Mouse (Mus musculus) right cerebral cortex, postnatal 14 days (tissue): ENCODE results near the gene Gm20388.
"Not testable (repeated sequence)": the region's sequence is repeated elsewhere in the genome, so short reads cannot be mapped to it uniquely, and the experiment has no call there.

Source experiments
- DNase-seq: peaks from one replicate; pipeline ENCODE4 v3.0.0; 2022

The Gm20388 gene

GRCm38 (mm10) chr8:123384883-123385540 is 3474.4 kb downstream of the Gm20388 start:
- peak; percentile 48 for DNase-seq

GRCm38 (mm10) chr8:123387041-123387440 is 3476.4 kb downstream of the Gm20388 start:
- no peak for DNase-seq

GRCm38 (mm10) chr8:123387801-123388200 is 3477.2 kb downstream of the Gm20388 start:
- no peak for DNase-seq

DNA sequence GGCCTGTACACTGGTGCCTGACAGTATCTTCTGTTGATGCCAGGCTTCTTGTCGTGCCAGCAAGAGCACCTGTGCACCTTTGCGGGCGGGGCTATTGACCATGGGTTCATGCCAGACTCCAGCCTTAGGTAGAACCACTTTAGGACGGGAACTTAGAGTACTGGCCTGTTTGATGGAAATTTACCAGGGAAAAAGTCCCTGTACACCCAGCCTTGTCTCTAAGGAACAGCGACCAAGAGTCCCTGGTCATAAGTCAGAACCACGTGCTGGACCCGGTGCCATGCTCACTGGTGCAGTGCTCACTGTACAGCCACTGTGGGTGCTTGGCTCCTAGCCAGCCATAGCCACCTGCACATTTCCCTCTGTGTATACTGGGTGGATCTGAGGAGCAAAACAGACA is 3478.4 kb downstream of the Gm20388 start:
- DNase-seq: no peak

- no peak for DNase-seq
Observed at GRCm38 (mm10) chr8:123398308-123398707, 3487.7 kb downstream of the Gm20388 start.

GRCm38 (mm10) chr8:123401936-123402335 is 3491.3 kb downstream of the Gm20388 start:
- no peak for DNase-seq

GRCm38 (mm10) chr8:123402730-123403326 is 3492.2 kb downstream of the Gm20388 start:
- no peak for DNase-seq

GRCm38 (mm10) chr8:123404521-123404920 is 3493.9 kb downstream of the Gm20388 start:
- no peak for DNase-seq

DNA sequence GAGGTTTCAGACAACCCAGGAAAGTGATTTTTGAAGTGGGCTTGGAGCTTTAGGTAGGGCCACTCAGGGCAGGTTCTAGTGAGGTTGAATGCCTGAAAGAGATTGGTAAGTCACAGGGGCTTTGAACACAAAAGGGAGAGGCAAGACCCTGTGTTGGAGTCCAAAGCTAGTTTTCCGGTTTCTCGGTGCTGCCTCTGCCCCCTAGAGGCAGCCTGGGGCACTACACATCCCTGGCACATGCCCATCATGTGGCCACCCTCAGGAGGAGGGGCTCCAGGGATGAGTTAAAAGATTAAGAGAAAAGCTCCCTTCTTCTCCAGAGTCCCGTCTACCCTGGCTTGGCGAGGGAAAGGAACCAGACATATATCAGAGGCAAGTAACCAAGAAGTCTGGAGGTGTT is 3496.1 kb downstream of the Gm20388 start, which contains the start of gene Mc1r:
Gene Mc1r, plus strand, starts transcription at position 322 of the 400 bp plus-strand sequence.
- peak; percentile 64 for DNase-seq

DNA sequence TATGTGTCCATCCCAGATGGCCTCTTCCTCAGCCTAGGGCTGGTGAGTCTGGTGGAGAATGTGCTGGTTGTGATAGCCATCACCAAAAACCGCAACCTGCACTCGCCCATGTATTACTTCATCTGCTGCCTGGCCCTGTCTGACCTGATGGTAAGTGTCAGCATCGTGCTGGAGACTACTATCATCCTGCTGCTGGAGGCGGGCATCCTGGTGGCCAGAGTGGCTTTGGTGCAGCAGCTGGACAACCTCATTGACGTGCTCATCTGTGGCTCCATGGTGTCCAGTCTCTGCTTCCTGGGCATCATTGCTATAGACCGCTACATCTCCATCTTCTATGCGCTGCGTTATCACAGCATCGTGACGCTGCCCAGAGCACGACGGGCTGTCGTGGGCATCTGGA is 3497.0 kb downstream of the Gm20388 start:
- DNase-seq: no peak

DNA sequence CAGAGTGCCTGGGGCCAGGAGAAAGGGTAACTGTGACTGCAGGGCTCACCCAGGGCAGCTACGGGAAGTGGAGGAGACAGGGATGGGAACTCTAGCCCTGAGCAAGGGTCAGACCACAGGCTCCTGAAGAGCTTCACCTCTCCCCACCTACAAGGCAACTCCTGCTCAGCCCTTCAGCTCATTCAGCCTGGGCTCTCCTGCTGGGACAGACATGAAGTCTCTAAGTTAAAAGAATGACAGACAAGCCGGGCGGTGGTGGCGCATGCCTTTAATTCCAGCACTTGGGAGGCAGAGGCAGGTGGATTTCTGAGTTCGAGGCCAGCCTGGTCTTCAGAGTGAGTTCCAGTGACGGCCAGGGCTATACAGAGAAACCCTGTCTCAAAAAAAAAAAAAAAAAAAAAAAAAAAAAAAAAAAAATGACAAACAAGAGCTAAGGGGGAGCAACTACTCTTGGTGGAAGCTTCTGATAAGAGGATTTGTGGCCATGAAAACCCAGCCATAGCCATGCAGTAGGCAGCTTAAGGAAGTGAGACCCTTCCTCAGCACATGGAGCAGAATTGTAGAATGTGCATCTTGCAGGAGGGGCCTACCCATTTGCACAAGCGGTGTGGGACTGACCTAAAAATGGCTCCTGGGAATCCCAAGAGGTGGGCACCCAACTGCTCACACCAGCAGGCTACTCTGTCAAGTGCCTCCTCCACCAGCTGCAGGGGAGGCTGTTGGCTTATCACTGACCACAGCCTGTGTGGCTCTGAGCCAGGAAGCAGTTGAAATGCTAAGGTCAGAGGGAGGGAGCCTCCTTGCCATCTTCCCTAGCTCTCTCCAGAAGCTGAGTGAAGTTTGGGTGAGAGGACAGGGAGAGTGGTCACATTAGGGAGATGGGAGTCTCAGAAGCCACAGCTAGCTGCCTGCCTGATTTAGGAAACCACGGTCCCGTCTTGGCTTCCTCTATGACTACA is 3498.2 kb downstream of the Gm20388 start:
- DNase-seq: no peak

GRCm38 (mm10) chr8:123410049-123410587 is 3499.5 kb downstream of the Gm20388 start:
- no peak for DNase-seq

DNA sequence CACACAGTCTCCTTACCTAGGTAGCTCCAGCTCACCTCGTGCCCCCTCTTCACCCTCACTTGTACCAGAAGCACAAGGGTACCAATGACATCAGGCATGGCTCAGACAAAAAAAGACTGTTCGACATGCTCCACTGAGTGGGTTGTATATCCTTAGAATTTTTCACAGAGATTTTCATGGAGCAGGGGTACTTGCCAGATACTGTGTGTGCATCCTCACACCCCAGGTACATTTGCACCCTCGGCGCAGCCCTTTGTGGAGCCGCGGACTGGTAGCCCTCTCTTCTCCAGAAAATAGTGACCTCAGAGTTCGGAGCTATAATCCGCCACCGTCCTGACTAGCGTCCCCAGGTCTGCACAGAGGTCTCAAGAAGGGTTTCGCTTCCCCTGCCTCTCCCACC is 3500.1 kb downstream of the Gm20388 start:
- DNase-seq: no peak

- peak; percentile 89 for DNase-seq
Observed at GRCm38 (mm10) chr8:123411246-123411645, 3500.6 kb downstream of the Gm20388 start, which contains the start of gene Tubb3. Gene Tubb3, plus strand, starts transcription at chr8:123411424.

- no peak for DNase-seq
Observed at GRCm38 (mm10) chr8:123411781-123412327, 3501.2 kb downstream of the Gm20388 start.

GRCm38 (mm10) chr8:123412560-123413170 is 3502.0 kb downstream of the Gm20388 start:
- peak; percentile 66 for DNase-seq

GRCm38 (mm10) chr8:123414255-123414654 is 3503.6 kb downstream of the Gm20388 start:
- DNase-seq: no peak

DNA sequence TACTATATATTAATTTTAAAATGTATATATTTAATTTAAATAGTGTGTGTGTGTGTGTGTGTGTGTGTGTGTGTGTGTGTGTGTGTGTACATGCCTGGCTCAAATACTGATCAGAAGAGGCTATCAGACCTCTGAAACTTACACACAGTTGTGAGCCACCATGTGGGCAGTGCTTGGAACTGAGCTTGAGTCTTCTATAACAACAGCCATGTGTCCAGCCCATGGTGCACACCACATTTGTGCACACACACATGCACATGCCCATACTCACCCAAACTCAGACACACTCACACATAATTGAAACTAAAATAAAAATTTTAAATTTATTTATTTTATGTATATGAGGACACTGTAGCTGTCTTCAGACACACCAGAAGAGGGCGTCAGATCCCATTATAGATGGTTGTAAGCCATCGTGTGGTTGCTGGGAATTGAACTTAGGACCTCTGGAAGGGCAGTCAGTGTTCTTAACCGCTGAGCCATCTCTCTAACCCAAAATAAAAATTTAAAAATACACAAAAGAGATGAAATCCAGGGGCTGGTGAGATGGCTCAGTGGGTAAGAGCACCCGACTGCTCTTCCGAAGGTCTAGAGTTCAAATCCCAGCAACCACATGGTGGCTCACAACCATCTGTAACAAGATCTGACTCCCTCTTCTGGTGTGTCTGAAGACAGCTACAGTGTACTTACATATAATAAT is 3504.5 kb downstream of the Gm20388 start:
- not testable (repeated sequence) for DNase-seq

GRCm38 (mm10) chr8:123415967-123416943 is 3505.6 kb downstream of the Gm20388 start:
- DNase-seq: no peak

- no peak for DNase-seq
Observed at GRCm38 (mm10) chr8:123416944-123417555, 3506.4 kb downstream of the Gm20388 start.
